Mouse (Mus musculus) heart, postnatal 0 days (tissue): ENCODE measurements around the gene Sclt1. TPM values are rescaled to one million over a fixed set of nuclear protein-coding genes. Genes with fewer than 3 reads are reported as not detected.
A peak's percentile ranks its signal among the peaks of the same experiment; 100 is the strongest.

Source experiments
- ATAC-seq: fragments of 200-750 bp; cut with Nextera tagmentation; 2 replicates; pipeline ENCODE4 v1.8.0; 2017; ENCODE audit warnings: low read depth, moderate number of reproducible peaks, moderate library complexity; ENCODE audit not compliant: insufficient read depth
- DNase-seq: peaks from one replicate; pipeline ENCODE4 v3.0.0-alpha.2; 2016; ENCODE audit warnings: low spot score
- H3K27ac ChIP-seq: fragments of 300-500 bp; sonication (generic); 2 replicates; pipeline ENCODE4 v1.5.1; 2014; ENCODE audit warnings: low read depth, mild to moderate bottlenecking
- H3K27me3 ChIP-seq: fragments of 300-500 bp; sonication (generic); 2 replicates; pipeline ENCODE4 v1.6.1; 2014; ENCODE audit warnings: low read length, mixed read lengths; ENCODE audit not compliant: control insufficient read depth, insufficient read depth
- H3K36me3 ChIP-seq: fragments of 300-500 bp; sonication (generic); replicated peaks from 2 replicates; pipeline ENCODE4 v1.6.1; 2014; ENCODE audit warnings: low read length, mixed read lengths; ENCODE audit not compliant: control insufficient read depth, insufficient read depth
- H3K4me1 ChIP-seq: fragments of 300-500 bp; sonication (generic); 2 replicates; pipeline ENCODE4 v1.6.1; 2014; ENCODE audit warnings: antibody characterized with exemption; ENCODE audit not compliant: control insufficient read depth, insufficient read depth
- H3K4me2 ChIP-seq: fragments of 300-500 bp; sonication (generic); 2 replicates; pipeline ENCODE4 v1.6.1; 2014; ENCODE audit warnings: low read depth, mild to moderate bottlenecking, low read length, moderate library complexity
- H3K4me3 ChIP-seq: fragments of 300-500 bp; sonication (generic); 2 replicates; pipeline ENCODE4 v1.5.1; 2014; ENCODE audit warnings: low read depth, low read length
- H3K9ac ChIP-seq: fragments of 300-500 bp; sonication (generic); replicated peaks from 2 replicates; pipeline ENCODE4 v1.6.1; 2014; ENCODE audit warnings: low read depth, low read length, mixed read lengths
- H3K9me3 ChIP-seq: fragments of 300-500 bp; sonication (generic); replicated peaks from 2 replicates; pipeline ENCODE4 v1.6.1; 2016; ENCODE audit warnings: low read length; ENCODE audit not compliant: control insufficient read depth
- CTCF ChIP-seq: IDR thresholded peaks from 2 replicates; pipeline ENCODE4 v1.5.1; 2016; ENCODE audit warnings: antibody characterized with exemption, control low read depth, low read depth
- EP300 ChIP-seq: IDR thresholded peaks from 2 replicates; pipeline ENCODE4 v1.6.1; 2016; ENCODE audit warnings: antibody characterized with exemption, low read depth
- WGBS: fragments of 180-500 bp; shearing (Covaris S2); extraction: QIAGEN DNeasy Blood & Tissue Kit; methylation state at CpG from one replicate; pipeline ENCODE4 v1.1.7; 2014; 5-methylcytosine and 5-hydroxymethylcytosine counted together
- polyA plus RNA-seq: library from polyadenylated mRNA; unstranded; fragments of >200 nt; fragmentation: Nextera tagmentation; extraction: Ambion mirVana; gene quantifications from 2 replicates; pipeline ENCODE4 v1.2.1, GENCODE M21; 2015
- total RNA-seq: library from RNA; depleted of rRNA; stranded (reverse); fragments of >200 nt; gene quantifications from 2 replicates; pipeline ENCODE4 v1.2.3, GENCODE M21; 2014; ENCODE audit warnings: low replicate concordance

The Sclt1 gene
- total and polyA plus RNA-seq, 2 experiments from 2014 or later, result 3.5 to 6.4 TPM

- peak overlapping the region; percentile 85 for H3K27ac ChIP-seq
- H3K4me1 ChIP-seq, result peaks cover 23% of the 10 kb centered on the region
- DNase-seq (no peak), ATAC-seq (peak; percentile 75)
- H3K4me2 ChIP-seq, result peak overlapping the region; percentile 17
- TF ChIP-seq EP300 (no peak), CTCF (peak; percentile 58)
- no peaks in the 10 kb centered on the region for H3K9me3 ChIP-seq
- no peak overlapping the region for H3K4me3 ChIP-seq
- H3K36me3 ChIP-seq, result peaks cover 57% of the 10 kb centered on the region
- H3K27me3 ChIP-seq, result no peaks in the 10 kb centered on the region
- H3K9ac ChIP-seq, result no peak overlapping the region
- 53% methylated on average over 14 of the region's 14 CpGs for WGBS
These were observed 142.3 kb downstream of the Sclt1 start for GRCm38 (mm10) chr3:41599806-41600589.

GRCm38 (mm10) chr3:41599226-41599625 lies 143.1 kb downstream of the Sclt1 start:
- Histone ChIP-seq H3K27ac (peak overlapping the region; percentile 85; the same call in 1 of the 2 replicates), H3K9ac (no peak overlapping the region), H3K36me3 (peaks cover 53% of the 10 kb centered on the region), H3K4me2 (no peak overlapping the region), H3K27me3 (no peaks in the 10 kb centered on the region), H3K4me3 (no peak overlapping the region), H3K4me1 (peaks cover 20% of the 10 kb centered on the region), H3K9me3 (no peaks in the 10 kb centered on the region)
- ATAC-seq (no peak), DNase-seq (no peak)
- WGBS, result 86% methylated on average over 10 of the region's 10 CpGs
- TF ChIP-seq CTCF, result no peak
- TF ChIP-seq EP300, result no peak

GRCm38 (mm10) chr3:41598412-41598811 lies 143.9 kb downstream of the Sclt1 start:
- no peak overlapping the region for H3K9ac ChIP-seq
- no peaks in the 10 kb centered on the region for H3K27me3 ChIP-seq
- DNase-seq (no peak), ATAC-seq (no peak)
- H3K4me2 ChIP-seq, result no peak overlapping the region
- no peak overlapping the region for H3K4me3 ChIP-seq
- H3K27ac ChIP-seq, result no peak overlapping the region
- no peak for TF ChIP-seq EP300
- no peak for TF ChIP-seq CTCF
- peaks cover 17% of the 10 kb centered on the region for H3K4me1 ChIP-seq
- peaks cover 57% of the 10 kb centered on the region for H3K36me3 ChIP-seq
- no peaks in the 10 kb centered on the region for H3K9me3 ChIP-seq
- WGBS, result 69% methylated on average over 9 of the region's 9 CpGs

GRCm38 (mm10) chr3:41597036-41597435 lies 145.3 kb downstream of the Sclt1 start:
- Histone ChIP-seq H3K4me2 (no peak overlapping the region), H3K9ac (no peak overlapping the region), H3K36me3 (peaks cover 59% of the 10 kb centered on the region), H3K27ac (no peak overlapping the region), H3K27me3 (no peaks in the 10 kb centered on the region), H3K4me3 (no peak overlapping the region), H3K4me1 (peaks cover 13% of the 10 kb centered on the region), H3K9me3 (no peaks in the 10 kb centered on the region)
- DNase-seq (no peak), ATAC-seq (no peak)
- 91% methylated on average over 8 of the region's 8 CpGs for WGBS
- TF ChIP-seq EP300, result no peak
- no peak for TF ChIP-seq CTCF

- Histone ChIP-seq H3K9ac (no peak overlapping the region), H3K4me3 (no peak overlapping the region), H3K9me3 (no peaks in the 10 kb centered on the region), H3K27me3 (no peaks in the 10 kb centered on the region), H3K36me3 (peaks cover 55% of the 10 kb centered on the region), H3K4me1 (peaks cover 20% of the 10 kb centered on the region), H3K4me2 (no peak overlapping the region), H3K27ac (no peak overlapping the region)
- ATAC-seq, result no peak
- no peak for TF ChIP-seq EP300
- no peak for TF ChIP-seq CTCF
- 92% methylated on average over 4 of the region's 4 CpGs for WGBS
- no peak for DNase-seq
These were observed 147.3 kb downstream of the Sclt1 start for GRCm38 (mm10) chr3:41595010-41595409.
